Mouse (Mus musculus): ENCODE data around the gene Tm9sf1.

The Tm9sf1 gene

DNA sequence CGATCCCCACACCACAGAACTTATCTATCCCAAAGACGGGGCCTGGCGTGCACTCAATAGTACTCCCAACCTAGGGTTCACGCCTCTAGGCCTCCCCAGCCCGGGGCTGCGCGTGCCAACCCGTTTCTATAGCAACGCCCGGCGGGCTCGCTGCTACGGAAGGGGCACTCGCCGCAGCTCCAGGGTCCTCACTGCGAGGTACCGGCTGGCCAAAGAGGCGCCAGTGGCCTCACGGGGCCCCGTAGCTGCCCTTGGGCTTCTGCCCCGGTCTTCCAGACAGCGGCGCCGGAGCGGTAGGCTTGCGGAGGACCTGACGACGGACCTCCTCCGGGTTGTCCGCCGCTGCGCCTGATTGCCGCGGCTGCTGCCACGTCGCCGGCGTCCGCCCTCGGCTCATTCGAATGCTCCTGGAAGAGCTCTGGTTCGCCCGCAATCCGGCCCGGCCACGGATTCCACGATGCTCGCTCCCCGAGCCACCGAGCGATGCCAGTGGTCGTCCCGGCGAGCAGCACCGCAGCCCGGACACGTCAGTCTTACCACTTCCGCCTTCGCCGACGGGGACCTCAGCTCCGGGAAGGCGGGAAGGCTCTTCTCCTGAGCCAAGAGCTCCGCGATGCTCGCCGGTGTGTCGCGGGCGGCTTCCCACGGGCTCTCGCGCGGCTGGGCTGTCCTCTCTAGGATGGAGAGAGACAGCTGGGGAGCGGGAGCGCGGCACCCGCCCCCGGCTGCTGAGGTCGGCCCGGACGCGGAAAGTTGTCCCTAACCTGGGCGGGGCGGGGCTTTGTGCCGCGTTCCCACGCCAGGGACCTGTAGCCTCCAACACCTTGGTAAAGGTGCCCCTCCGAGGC, at the start of gene Tm9sf1:
Gene Tm9sf1 (minus strand): TSS at position 747 of the 848 bp plus-strand sequence.
- peak; percentile 84 for DNase-seq

DNA sequence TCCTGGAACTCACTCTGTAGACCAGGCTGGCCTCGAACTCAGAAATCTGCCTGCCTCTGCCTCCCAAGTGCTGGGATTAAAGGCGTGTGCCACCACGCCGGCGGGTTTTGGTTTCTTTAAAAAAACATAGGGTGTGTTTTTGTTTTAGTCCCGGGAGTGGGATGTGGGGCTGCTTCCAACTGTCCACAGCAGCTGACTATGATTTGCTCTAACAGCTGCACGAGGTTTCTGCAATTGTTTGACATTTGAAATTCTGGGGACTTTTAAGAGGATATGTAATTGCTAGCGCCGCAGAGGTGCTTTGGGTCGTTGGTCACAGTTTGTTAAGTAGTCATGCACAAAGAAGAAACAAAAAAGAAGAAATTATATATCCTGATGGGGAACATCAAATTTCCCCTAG, 45.8 kb upstream of the Tm9sf1 start:
- DNase-seq: no peak

DNA sequence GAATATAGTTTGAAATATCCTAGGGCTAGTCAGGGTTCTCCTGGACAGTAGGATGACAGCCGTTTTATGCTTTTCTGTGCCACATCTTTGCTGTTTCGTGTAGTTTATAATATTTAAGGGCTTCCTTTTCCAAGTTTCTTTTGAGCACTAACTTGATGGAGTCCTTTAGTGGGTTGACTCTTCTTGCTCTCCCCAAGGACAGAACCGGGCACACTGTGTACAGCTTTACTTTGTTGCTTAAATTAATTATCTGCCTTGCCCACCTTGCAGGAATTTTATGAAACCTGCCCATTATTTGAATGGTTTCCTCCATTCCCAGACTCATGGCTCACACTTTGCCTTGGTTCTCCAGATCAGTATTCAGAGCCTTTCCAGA, 38.5 kb upstream of the Tm9sf1 start:
- no peak for DNase-seq

DNA sequence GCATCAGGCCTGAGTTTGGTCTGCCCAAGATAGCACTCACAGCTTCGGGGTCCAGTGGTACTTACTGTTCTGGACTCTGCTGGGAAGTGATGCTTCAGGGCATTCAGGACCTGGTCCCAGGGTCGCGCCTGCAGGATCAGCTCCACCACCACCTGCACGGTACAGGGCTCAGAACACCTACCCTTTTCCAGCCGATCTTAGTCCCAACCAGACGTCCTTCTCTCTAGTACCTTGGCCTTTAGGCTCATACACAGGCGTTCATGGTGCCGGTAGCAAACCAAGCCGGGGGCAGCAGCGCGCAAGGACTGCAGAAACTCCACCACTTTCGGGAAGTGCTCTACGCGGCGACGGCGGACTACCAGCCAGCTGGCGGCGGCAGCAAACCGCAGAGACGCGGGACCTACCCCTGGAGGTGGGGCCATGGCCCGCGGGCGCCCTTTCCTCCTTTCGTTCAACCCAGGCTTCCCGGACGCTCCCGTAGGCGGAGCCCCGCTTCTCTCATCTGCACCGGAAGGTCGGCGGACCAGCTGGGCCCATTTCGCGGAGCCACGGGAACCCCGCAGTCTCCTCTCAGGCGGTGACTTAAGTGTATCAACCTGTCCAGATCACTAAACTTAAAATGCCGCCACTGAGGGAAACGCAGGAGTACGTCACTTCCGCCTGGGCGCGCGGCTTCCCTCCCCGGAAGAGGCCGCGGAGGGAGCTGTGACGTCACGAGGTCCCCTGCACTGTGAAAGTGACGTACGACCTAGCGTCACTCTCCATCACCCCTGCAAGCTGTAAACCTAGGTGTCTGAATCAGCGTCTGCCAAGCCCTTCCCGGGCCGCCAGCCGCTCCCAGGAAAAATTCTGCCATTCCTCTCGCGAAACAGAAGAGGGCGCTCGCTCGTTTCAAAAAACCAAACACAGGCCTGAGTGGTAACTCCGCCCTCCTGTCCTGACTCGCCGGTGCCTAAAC, 37.8 kb upstream of the Tm9sf1 start, which contains the start of gene Tinf2:
Gene Tinf2 (minus strand): TSS at position 661 of the 958 bp plus-strand sequence.
- peak; percentile 96 for DNase-seq

DNA sequence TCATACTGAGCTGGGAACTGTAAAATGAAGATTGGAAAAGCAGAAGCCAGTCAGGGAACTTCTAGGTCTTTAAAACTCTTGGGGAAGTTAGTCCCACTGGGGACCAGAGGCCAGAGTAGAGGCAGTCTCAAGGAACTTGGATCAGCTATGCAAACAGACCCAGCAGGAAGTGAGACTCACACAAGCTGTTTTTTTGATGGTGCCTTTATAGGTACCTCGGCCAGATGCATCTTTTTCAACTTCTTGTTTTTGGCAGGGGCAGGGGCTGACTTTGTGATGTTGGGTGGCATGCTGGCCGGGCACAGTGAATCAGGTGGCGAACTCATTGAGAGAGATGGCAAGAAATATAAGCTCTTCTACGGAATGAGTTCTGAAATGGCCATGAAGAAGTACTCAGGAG, 34.0 kb upstream of the Tm9sf1 start:
- DNase-seq: no peak

DNA sequence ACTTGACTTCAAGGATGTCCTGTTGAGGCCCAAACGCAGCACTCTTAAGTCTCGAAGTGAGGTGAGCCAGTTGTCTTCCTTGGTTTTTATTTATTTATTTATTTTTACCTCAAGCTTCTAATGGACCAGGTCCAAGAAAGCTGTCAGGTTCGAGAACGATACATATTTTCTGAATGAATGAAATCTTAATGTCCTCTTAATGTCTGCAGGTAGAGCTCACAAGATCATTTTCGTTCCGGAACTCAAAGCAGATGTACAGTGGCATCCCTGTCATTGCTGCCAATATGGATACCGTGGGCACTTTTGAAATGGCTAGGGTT, 29.1 kb upstream of the Tm9sf1 start:
- no peak for DNase-seq

DNA sequence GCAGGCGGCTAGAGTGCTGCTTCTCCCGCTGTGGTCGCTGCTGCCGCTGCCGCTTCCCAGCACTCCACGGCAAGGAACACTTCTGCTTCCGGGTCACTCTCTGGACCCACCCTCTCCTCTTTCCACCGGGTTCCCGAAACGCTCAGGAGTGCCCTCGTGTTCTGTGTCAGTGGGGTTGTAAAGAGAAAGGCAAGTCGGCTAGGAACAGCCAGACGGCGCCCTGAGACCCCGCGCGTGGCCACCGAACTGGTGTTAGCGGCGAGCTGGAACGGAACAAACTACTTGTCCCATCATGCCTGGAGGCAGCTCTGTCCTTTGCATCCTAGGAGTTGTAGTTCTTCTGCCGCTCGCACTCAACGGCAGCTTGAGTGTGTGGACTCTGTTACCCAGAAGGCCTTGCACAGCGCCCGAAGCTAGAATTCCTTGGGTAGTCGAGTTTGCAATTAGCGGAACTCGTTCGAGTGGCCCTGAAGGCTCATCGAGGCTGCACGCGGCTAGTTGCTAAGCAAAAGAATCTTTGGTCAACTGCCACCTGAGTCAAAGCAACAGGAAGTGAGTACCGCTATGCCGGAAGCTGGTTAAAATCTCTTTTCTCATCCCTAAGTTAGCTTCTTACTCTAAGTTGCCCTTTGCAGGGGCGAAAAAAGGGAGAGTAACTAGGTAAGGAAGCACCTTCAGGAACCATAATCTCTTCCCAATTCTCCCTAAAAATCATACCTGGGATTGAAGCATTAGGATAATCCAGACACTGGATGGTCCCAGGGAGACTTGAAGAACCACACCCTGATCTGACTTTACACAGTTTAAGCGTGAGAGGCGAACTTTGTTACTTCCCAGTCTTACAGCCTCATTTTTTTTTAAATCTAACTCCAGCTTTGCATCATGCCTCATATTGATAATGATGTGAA, 28.5 kb upstream of the Tm9sf1 start, which contains the start of the genes Gmpr2 and Nedd8:
Gene Gmpr2 (plus strand): TSS at position 109 of the 908 bp plus-strand sequence.
Gene Nedd8 (minus strand): TSS at position 292 of the 908 bp plus-strand sequence.
- peak; percentile 97 for DNase-seq

DNA sequence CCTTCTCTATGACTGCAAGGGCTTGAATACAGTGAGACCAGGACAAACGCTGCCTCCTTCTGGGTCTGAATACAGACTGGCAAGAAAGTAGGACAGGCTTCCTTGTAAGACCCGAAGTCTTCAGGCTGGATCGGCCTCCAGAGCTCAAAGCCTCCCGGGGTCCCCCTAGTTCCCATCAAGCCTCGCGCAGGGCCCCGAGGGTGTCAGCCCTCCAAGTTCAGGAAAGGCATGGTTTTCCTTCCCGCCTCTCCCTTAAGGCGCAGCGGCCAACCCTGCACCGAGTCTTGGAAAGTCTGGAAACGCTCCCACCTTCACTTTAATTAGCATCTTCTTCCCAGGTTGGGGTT, 27.9 kb upstream of the Tm9sf1 start:
- DNase-seq: no peak

DNA sequence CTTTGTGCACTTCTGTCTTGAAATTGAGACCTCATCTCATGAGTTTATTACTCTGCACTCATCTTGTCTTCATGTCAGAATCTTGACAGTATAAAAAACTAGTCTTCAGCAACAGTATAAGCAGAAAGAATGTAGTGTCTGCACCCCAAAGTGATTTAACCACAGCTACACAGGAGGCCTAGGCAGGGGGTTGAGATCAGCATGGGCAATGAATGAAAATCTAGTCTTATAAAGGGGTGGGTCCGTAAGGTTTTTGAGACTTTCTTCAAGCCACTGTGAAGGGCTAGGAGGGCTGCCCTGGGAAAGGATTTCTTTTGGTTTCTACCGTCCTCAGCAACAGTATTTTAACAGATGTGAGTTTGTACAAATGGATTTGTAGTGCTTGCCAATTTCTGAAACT, 17.0 kb upstream of the Tm9sf1 start:
- no peak for DNase-seq

DNA sequence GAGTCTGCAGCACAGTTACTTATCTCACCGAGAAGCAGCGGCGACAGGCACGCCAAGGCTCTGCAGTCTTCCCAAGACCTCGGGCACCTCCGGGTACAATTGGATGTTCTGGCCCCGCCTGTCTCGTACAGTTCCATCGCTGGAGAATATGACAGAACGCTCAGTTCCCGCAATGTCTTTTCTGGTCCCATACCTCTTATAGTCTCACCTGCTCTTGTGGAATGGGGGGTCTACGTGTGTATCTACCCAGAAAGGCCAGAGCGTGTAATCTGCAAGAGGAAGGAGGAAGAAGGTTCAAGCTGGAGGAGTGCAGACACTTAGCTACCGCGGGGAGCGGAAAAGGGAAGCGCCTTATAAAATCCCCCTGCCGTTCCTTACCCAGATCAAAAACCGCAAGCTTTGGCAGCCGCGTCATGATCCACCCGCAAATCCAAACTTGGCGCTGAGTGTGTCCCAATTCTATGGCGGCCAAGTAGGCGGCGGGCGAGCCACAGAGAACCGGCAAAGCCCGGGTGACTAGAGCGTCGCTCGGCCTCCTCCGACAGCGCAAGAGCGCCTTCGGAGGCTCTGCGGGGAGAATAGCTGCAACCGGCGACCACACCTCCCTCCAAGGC, 16.5 kb upstream of the Tm9sf1 start, which contains the start of gene Mdp1:
Gene Mdp1 (minus strand): TSS at position 549 of the 614 bp plus-strand sequence.
- peak; percentile 82 for DNase-seq

DNA sequence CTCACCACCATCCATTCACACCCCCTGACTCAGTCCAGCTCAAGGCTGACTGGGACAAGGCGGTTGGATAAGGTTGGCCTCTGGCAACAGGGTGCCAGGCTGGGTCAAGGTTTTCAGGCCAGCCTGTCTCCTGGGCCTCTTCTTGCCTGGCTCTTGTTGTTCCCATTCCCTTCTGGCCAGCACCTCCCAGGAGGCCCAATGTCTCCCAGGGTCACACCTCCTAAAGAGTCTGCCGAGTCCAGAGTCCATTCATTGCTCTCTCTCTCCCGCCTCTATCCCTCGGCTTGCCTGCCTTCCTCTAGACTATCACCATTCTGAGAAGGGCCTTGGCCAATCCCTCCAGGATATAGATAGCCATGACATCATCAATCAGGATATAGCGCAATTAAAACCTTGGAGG, 14.4 kb upstream of the Tm9sf1 start:
- no peak for DNase-seq

DNA sequence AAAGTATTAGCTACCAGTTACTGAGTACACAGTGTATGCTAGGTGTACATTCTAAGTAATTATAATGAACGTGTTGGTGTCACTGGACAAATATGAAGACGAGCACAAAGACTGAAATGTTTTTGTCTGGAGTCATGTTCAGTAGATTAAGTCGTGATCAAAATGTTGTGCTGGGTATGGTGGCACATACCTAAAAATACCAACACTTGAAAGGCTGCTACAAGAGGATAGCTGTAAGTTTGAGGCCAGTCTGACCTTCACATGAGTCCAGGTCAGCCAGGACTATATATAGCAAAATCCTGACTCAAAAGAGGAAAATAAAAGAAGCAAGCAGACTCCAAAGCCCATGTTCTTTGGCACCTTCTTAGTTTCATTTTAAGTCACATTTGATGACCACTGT, 13.3 kb upstream of the Tm9sf1 start:
- DNase-seq: no peak

DNA sequence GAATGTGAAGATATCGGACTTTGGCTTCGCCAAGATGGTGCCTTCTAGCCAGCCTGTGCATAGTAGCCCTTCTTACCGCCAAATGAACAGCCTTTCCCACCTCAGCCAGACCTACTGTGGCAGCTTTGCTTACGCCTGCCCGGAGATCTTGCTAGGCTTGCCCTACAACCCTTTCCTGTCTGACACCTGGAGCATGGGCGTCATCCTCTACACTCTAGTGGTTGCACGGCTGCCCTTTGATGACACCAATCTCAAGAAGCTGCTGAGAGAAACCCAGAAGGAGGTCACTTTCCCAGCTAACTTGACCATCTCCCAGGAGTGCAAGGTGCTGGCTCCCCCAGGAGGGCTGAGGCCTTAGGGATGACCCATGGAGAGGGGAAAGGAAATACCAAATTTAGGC, 7.9 kb upstream of the Tm9sf1 start:
- DNase-seq: no peak

DNA sequence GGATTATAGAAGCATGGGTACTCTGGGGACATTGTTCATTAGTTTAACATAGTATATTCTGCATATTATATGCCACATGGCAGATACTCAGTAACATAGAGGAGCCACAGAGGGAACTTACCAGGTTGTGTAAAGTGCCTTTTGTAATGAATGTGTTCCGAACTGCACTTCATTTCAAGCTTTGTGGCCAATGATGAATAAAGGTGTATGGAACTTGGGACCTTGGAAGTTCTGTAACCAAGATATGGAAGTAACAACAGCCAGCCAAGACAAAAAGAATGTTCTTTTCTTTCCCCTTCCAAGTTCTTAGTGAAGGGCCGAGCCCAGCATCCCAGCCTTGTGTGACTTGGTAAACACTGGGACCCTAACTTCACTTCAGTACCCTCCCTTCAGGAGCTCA, 6.3 kb upstream of the Tm9sf1 start, which contains the start of gene Tssk4:
Gene Tssk4 (plus strand): TSS at position 301 of the 400 bp plus-strand sequence.
- no peak for DNase-seq

DNA sequence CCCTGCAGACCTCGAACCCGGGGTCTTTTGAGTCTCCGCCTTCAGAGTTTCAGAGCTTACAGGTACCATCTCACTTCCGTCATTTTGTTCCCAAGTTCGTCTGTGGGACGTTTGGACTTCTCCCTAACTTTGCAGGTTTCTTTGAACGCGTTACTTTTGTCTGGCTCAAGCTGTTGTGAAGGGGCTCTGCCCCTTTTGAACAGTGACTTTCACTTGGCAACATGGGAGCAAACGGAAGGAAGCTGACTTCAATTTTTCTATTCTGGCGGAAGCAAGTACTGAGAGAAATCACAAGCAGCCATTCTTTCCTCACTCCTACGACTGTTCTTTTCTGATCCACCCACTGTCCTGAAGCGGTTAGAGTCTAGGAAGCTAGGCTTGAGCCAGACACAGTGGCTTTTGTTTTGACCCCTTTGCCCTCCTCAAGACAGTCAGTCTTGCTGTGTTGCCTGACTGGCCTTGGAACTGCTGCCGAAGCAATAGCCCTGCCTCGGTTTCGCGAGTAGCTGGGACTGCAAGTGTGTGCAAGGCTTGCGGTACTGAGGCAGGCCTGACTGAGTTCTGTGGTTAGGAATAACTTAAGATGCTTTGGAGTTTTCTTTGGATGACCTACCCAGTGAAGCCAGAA, 769 bp upstream of the Tm9sf1 start:
- DNase-seq: peak; percentile 15

DNA sequence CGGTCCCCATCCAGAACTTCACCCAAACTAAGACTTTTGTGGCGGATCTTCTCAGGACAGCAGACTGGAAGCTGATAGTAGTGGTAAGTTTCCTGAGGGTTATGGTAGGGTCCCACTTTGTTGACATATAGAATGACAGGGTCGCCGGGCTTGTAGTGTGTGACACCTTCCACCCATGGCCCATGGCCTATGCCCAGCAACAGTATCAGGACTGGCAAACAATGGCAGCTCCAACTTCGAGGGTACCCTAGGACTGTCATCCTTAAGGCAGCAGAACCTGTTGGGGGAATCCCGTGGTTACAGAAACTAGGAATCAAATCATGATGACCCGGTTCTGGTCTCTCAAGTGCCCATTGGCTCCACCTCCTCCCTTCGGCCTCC, 937 bp downstream of the Tm9sf1 start:
- no peak for DNase-seq

DNA sequence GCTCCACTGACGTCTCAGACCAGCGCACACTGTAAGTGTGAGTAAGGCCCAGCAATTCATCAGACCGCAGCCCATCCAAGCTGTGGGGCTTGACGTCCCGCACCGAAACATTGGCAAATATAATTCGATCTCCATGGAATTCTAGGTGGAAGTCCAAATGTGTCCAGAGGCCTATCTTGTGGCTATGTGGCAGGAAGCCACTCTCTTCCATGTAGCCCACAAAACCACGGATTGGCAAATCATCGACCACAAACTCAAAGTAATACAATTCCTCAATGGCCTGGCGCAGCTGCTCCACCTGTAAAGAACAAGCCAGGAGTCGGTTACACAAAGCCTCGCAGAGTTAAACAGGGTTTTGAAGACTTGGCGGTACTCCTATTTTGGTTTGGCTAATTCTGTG, 2.3 kb downstream of the Tm9sf1 start:
- DNase-seq: no peak

DNA sequence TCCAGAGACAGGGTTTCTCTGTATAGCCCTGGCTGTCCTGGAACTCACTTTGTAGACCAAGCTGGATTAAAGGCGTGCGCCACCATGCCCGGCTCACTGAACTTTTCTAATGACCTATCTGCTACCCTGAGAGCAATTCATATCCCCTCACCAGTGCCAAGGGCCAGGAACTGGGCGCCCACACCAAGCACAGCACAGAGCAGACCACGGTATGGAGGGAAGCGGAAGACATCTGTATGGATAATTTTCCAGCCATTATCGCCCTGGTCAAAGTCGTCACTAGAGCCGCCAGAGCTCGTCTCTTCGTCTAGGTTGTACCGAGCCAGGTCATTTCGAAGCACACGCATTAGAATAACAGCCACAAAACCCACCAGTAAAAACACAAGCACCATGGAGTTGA, 2.8 kb downstream of the Tm9sf1 start:
- DNase-seq: no peak

DNA sequence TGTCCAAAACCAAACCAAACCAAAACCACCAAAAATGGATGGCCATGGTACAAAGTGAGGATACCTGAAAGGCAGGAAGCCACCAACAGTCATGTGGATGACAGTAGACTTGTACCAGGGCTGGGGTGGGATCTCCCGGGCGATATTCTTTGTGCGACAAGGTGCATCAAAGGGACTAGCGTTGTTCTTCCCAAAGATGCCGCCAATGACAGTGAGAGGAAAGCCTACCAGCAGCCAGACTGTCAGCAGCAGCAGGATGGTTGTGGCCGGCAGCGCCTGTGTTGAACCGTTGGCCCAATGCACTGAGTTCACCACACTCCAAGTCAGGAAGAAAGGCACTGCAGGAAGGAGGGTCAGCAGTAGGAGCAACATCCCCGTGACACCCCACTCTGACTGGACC, 5.8 kb downstream of the Tm9sf1 start, which contains the start of gene Gm49378:
Gene Gm49378 (minus strand): TSS at position 101 of the 400 bp plus-strand sequence.
- DNase-seq: no peak

DNA sequence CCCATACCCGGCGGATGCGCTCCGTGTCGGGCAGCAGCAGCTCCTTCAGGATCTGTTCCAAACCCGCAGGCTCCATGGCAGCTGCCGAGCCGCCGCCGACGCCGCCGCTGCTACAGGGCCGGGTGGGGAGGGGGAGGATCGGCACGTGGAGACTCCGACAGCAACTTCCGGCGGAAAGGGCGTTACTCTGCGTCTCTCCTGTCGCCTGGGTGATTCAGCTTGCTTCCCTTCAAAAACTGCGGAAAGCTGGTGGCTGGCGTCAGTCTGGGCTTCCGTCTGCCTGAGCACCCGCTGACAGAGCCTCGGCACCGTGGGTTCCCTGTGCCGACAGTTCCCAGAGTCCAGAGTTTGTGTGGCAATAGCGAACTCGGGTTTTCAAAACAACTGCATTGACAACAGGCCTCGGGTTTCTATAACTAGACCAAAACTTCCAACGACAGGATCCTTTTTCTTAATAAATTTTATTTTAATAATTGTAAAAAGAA, 8.0 kb downstream of the Tm9sf1 start, which contains the start of gene Ipo4:
Gene Ipo4 (minus strand): TSS at position 435 of the 485 bp plus-strand sequence.
- peak; percentile 95 for DNase-seq

DNA sequence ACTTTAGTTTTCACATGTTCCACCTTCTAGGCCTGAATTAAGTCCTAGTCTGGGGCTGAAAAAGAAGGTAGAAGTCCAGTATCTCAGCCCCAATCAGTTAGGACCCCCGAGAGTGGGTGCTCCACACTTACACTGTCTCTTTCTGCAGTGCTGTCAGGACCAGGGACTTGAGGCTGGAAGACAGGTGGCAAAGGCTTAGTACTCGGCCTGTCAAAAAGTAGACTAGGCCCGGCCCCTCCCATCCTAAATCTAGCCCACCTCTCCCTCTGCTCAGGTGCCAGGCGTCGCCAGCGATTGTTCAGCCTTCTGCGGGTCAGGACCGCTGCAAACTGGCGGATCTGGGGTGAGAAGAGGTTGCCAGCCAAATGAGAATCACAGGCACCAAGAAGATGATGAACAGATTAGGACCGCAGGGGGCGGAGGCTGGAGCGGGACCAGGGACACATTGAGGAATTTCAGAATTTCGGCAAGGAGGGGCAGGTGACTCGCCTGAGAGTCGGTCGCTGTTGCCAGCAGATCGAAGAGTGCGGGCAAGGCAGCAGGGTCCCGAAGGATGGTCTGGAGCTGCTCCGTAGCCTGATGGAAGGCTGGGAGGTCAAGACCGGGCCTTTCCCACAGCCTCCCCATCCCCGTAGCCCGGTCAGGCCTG, 8.6 kb downstream of the Tm9sf1 start:
- peak; percentile 18 for DNase-seq
